Mouse (Mus musculus): ENCODE results near the gene Arhgap31. TPM values are rescaled to one million over a fixed set of nuclear protein-coding genes. Genes with fewer than 3 reads are reported as not detected.

The Arhgap31 gene
- total and polyA plus RNA-seq, 2 experiments from 2014 or later = 15.7 to 60.6 TPM

GRCm38 (mm10) chr16:38695557-38695956 lies 17.5 kb downstream of the Arhgap31 start:
- Histone ChIP-seq H3K36me3 (replicated peaks; ENCODE audit: control insufficient read depth, insufficient read depth, low read length) (peaks cover 39% of the 10 kb centered on the region), H3K4me1 (ENCODE audit: control insufficient read depth, insufficient read depth) (peaks cover 37% of the 10 kb centered on the region), H3K9me3 (replicated peaks; ENCODE audit: control insufficient read depth, low read length) (no peaks in the 10 kb centered on the region), H3K4me3 (ENCODE audit: low read depth, low read length) (no peak overlapping the region), H3K27ac (ENCODE audit: low read depth) (0 out of 2 replicates have a peak overlapping the region, but pooled peaks have one; percentile 3), H3K9ac (replicated peaks; ENCODE audit: low read depth, low read length) (no peak overlapping the region), H3K27me3 (ENCODE audit: control insufficient read depth, insufficient read depth, low read length) (no peaks in the 10 kb centered on the region), H3K4me2 (ENCODE audit: low read depth, low read length) (no peak overlapping the region)
- ATAC-seq (ENCODE audit: insufficient read depth, low read depth) = no peak
- no peak for DNase-seq (ENCODE audit: low spot score)
- no peak for TF ChIP-seq EP300 (IDR thresholded peaks at IDR 0.05; ENCODE audit: low read depth)
- TF ChIP-seq CTCF (IDR thresholded peaks at IDR 0.05; ENCODE audit: low read depth) = no peak
- 77% methylated on average over 5 of the region's 5 CpGs for WGBS

- DNase-seq (ENCODE audit: low spot score) (no peak), ATAC-seq (ENCODE audit: insufficient read depth, low read depth) (no peak; the same call in 1 of the 2 replicates)
- Histone ChIP-seq H3K36me3 (replicated peaks; ENCODE audit: control insufficient read depth, insufficient read depth, low read length) (peaks cover 45% of the 10 kb centered on the region), H3K4me1 (ENCODE audit: control insufficient read depth, insufficient read depth) (peaks cover 37% of the 10 kb centered on the region), H3K9ac (replicated peaks; ENCODE audit: low read depth, low read length) (no peak overlapping the region), H3K27me3 (ENCODE audit: control insufficient read depth, insufficient read depth, low read length) (no peaks in the 10 kb centered on the region), H3K27ac (ENCODE audit: low read depth) (peak overlapping the region; percentile 24; the same call in 1 of the 2 replicates), H3K9me3 (replicated peaks; ENCODE audit: control insufficient read depth, low read length) (no peaks in the 10 kb centered on the region), H3K4me2 (ENCODE audit: low read depth, low read length) (no peak overlapping the region), H3K4me3 (ENCODE audit: low read depth, low read length) (no peak overlapping the region)
- WGBS = 67% methylated on average over 6 of the region's 6 CpGs
- no peak for TF ChIP-seq EP300 (IDR thresholded peaks at IDR 0.05; ENCODE audit: low read depth)
- no peak for TF ChIP-seq CTCF (IDR thresholded peaks at IDR 0.05; ENCODE audit: low read depth)
Observed at GRCm38 (mm10) chr16:38694906-38695540, 18.1 kb downstream of the Arhgap31 start.

GRCm38 (mm10) chr16:38690501-38690900 lies 22.6 kb downstream of the Arhgap31 start:
- Histone ChIP-seq H3K27me3 (ENCODE audit: control insufficient read depth, insufficient read depth, low read length) (no peaks in the 10 kb centered on the region), H3K4me1 (ENCODE audit: control insufficient read depth, insufficient read depth) (peaks cover 51% of the 10 kb centered on the region), H3K9me3 (replicated peaks; ENCODE audit: control insufficient read depth, low read length) (no peaks in the 10 kb centered on the region), H3K36me3 (replicated peaks; ENCODE audit: control insufficient read depth, insufficient read depth, low read length) (peaks cover 39% of the 10 kb centered on the region), H3K4me3 (ENCODE audit: low read depth, low read length) (no peak overlapping the region), H3K27ac (ENCODE audit: low read depth) (0 out of 2 replicates have a peak overlapping the region, but pooled peaks have one; percentile 41), H3K9ac (replicated peaks; ENCODE audit: low read depth, low read length) (no peak overlapping the region), H3K4me2 (ENCODE audit: low read depth, low read length) (no peak overlapping the region)
- TF ChIP-seq EP300 (IDR thresholded peaks at IDR 0.05; ENCODE audit: low read depth) = no peak
- no peak for TF ChIP-seq CTCF (IDR thresholded peaks at IDR 0.05; ENCODE audit: low read depth)
- no peak for DNase-seq (ENCODE audit: low spot score)
- ATAC-seq (ENCODE audit: insufficient read depth, low read depth) = no peak
- 70% methylated on average over 5 of the region's 5 CpGs for WGBS

GRCm38 (mm10) chr16:38689786-38690185 lies 23.3 kb downstream of the Arhgap31 start:
- 60% methylated on average over 10 of the region's 10 CpGs for WGBS
- Histone ChIP-seq H3K4me2 (ENCODE audit: low read depth, low read length) (no peak overlapping the region), H3K27ac (ENCODE audit: low read depth) (peak overlapping the region; percentile 41; the same call in 1 of the 2 replicates), H3K4me1 (ENCODE audit: control insufficient read depth, insufficient read depth) (peaks cover 46% of the 10 kb centered on the region), H3K9me3 (replicated peaks; ENCODE audit: control insufficient read depth, low read length) (no peaks in the 10 kb centered on the region), H3K4me3 (ENCODE audit: low read depth, low read length) (no peak overlapping the region), H3K36me3 (replicated peaks; ENCODE audit: control insufficient read depth, insufficient read depth, low read length) (peaks cover 40% of the 10 kb centered on the region), H3K27me3 (ENCODE audit: control insufficient read depth, insufficient read depth, low read length) (no peaks in the 10 kb centered on the region), H3K9ac (replicated peaks; ENCODE audit: low read depth, low read length) (no peak overlapping the region)
- DNase-seq (ENCODE audit: low spot score) (no peak), ATAC-seq (ENCODE audit: insufficient read depth, low read depth) (no peak)
- TF ChIP-seq CTCF (IDR thresholded peaks at IDR 0.05; ENCODE audit: low read depth) = no peak
- no peak for TF ChIP-seq EP300 (IDR thresholded peaks at IDR 0.05; ENCODE audit: low read depth)

- peak overlapping the region; percentile 86 for H3K27ac ChIP-seq (ENCODE audit: low read depth)
- no peaks in the 10 kb centered on the region for H3K27me3 ChIP-seq (ENCODE audit: control insufficient read depth, insufficient read depth, low read length)
- TF ChIP-seq CTCF (IDR thresholded peaks at IDR 0.05; ENCODE audit: low read depth) = no peak
- TF ChIP-seq EP300 (IDR thresholded peaks at IDR 0.05; ENCODE audit: low read depth) = no peak
- H3K4me1 ChIP-seq (ENCODE audit: control insufficient read depth, insufficient read depth) = peaks cover 42% of the 10 kb centered on the region
- 27% methylated on average over 12 of the region's 12 CpGs for WGBS
- DNase-seq (ENCODE audit: low spot score) (no peak), ATAC-seq (ENCODE audit: insufficient read depth, low read depth) (peak; percentile 70)
- no peak overlapping the region for H3K4me3 ChIP-seq (ENCODE audit: low read depth, low read length)
- H3K36me3 ChIP-seq (replicated peaks; ENCODE audit: control insufficient read depth, insufficient read depth, low read length) = peaks cover 33% of the 10 kb centered on the region
- no peak overlapping the region for H3K9ac ChIP-seq (replicated peaks; ENCODE audit: low read depth, low read length)
- peak overlapping the region; percentile 11; the same call in 1 of the 2 replicates for H3K4me2 ChIP-seq (ENCODE audit: low read depth, low read length)
- H3K9me3 ChIP-seq (replicated peaks; ENCODE audit: control insufficient read depth, low read length) = no peaks in the 10 kb centered on the region
Observed at GRCm38 (mm10) chr16:38688531-38689264, 24.4 kb downstream of the Arhgap31 start.

All from heart, postnatal 0 days (tissue).